Mouse (Mus musculus) C2C12 (cell line): ENCODE measurements around the gene Tmf1. TPM values are rescaled to one million over a fixed set of nuclear protein-coding genes. Genes with fewer than 3 reads are reported as not detected.
A peak's percentile ranks its signal among the peaks of the same experiment; 100 is the strongest.

Experiments used
- H3K27me3 ChIP-seq: one replicate; pipeline ENCODE4 v1.6.1; 2011; ENCODE audit not compliant: control insufficient read depth, insufficient read depth, insufficient read length
- H3K36me3 ChIP-seq: one replicate; pipeline ENCODE4 v1.6.1; 2011; ENCODE audit not compliant: control insufficient read depth, insufficient read depth
- H3K4me3 ChIP-seq: one replicate; pipeline ENCODE4 v1.5.1; 2011; ENCODE audit warnings: mild to moderate bottlenecking, control low read depth; ENCODE audit not compliant: poor library complexity, insufficient read depth, severe bottlenecking
- H3K79me2 ChIP-seq: one replicate; pipeline ENCODE4 v1.6.1; 2011; ENCODE audit not compliant: control insufficient read depth, insufficient read depth
- H3K79me3 ChIP-seq: one replicate; pipeline ENCODE4 v1.6.1; 2011; ENCODE audit warnings: low read depth, control low read depth
- H3ac ChIP-seq: one replicate; pipeline ENCODE3; 2011; ENCODE audit warnings: low read depth; ENCODE audit not compliant: control insufficient read depth, insufficient read length
- CEBPB ChIP-seq: IDR thresholded peaks from one replicate; pipeline ENCODE4 v1.6.1; 2011; ENCODE audit warnings: low read depth, mild to moderate bottlenecking, control low read depth, moderate library complexity
- CTCF ChIP-seq: IDR thresholded peaks from one replicate; pipeline ENCODE4 v1.5.1; 2011; ENCODE audit not compliant: control insufficient read depth, insufficient read depth, insufficient read length
- FOSL1 ChIP-seq: IDR thresholded peaks from one replicate; pipeline ENCODE4 v1.8.0; 2011; ENCODE audit warnings: mild to moderate bottlenecking, low read length; ENCODE audit not compliant: poor library complexity, insufficient read depth, severe bottlenecking
- MAX ChIP-seq: IDR thresholded peaks from one replicate; pipeline ENCODE4 v1.6.1; 2011; ENCODE audit warnings: mild to moderate bottlenecking, control low read depth
- MYOD1 ChIP-seq: IDR thresholded peaks from one replicate; pipeline ENCODE4 v1.6.1; 2011; ENCODE audit warnings: low read depth; ENCODE audit not compliant: control insufficient read depth, insufficient read length
- MYOG ChIP-seq: IDR thresholded peaks from one replicate; pipeline ENCODE4 v1.6.1; 2011; ENCODE audit not compliant: control insufficient read depth, insufficient read length; ENCODE audit errors: extremely low read depth
- USF1 ChIP-seq: IDR thresholded peaks from one replicate; pipeline ENCODE4 v1.6.1; 2011; ENCODE audit warnings: low read depth, mild to moderate bottlenecking, control low read depth, moderate library complexity
- long read RNA-seq, 2 experiments: library from polyadenylated mRNA; unstranded; transcript quantifications; one replicate each; pipeline ENCODE4 v2.0.0; 2019 to 2020
- polyA plus RNA-seq: library from polyadenylated mRNA; unstranded; fragments of >200 nt; fragmentation: generic; extraction: Trizol; gene quantifications from one replicate; pipeline ENCODE4 v1.2.1, GENCODE M21; 2012; ENCODE audit warnings: missing spikeins

The Tmf1 gene
- 6.4 TPM for polyA plus RNA-seq
- long read RNA-seq, experiment 1, partial matches to known transcripts = 7 of 58 reads
- long read RNA-seq, experiment 1, other reads (novel, unspliced or antisense) = 51 of 58 reads
- long read RNA-seq, experiment 2, full-length matches to known transcripts = 1 of 14 reads
- long read RNA-seq, experiment 2, partial matches to known transcripts = 11 of 14 reads
- long read RNA-seq, experiment 2, other reads (novel, unspliced or antisense) = 2 of 14 reads

- peak within 1 kb of the TSS; percentile 72 for H3ac ChIP-seq
- TF ChIP-seq MYOG = no peak
- TF ChIP-seq FOSL1 = no peak
- no peak for TF ChIP-seq CEBPB
- TF ChIP-seq MAX = peak; percentile 47
- peaks cover 35% of the 10 kb centered on the region for H3K36me3 ChIP-seq
- H3K79me2 ChIP-seq = peaks cover 51% of the 10 kb centered on the region
- H3K4me3 ChIP-seq = peak within 1 kb of the TSS; percentile 76
- no peaks in the 10 kb centered on the region for H3K27me3 ChIP-seq
- H3K79me3 ChIP-seq = peaks cover 45% of the 10 kb centered on the region
Measured at GRCm38 (mm10) chr6:97178491-97179366, at the start of gene Tmf1. Gene Tmf1, minus strand, starts transcription at chr6:97179122.

DNA sequence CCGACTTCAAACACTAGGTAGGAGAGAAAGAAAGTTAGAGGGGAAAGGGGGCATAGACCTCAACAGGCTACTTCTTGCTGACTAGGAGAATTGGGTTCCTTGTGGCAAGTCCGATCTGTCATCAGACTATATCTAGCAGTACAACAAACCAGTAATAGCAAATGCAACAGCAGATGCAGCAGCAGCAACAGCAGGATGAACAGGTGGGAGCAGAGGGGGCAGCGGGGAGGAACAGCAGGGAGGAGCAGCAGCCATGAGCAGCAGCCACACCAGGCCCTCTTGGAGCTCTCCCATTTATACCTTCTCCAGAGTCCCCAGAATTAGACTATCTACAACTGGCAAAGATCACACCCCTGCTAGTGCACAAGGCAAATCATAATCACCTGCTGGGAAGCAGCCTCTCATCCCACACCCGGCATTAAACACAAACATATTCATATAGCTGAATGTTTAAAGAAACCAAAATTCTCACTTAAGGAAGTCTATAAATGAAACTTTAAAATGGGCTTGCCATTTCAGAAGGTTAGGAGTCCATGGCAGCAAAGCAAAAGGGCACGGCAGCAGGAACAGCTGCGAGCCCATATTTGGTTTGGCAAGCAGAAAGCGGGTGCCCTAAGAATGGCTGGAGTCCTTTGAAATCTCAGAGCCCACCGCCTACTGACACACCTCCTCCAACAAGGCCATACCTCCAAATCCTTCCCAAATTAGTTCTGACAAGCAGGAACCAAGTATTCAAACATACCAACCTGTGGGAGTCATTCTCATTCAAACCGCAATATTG, 48.3 kb upstream of the Tmf1 start:
- TF ChIP-seq MAX (no peak), MYOD1 (no peak), FOSL1 (no peak), USF1 (no peak), CTCF (no peak), MYOG (no peak), CEBPB (no peak)
- no peaks in the 10 kb centered on the region for H3K27me3 ChIP-seq

GRCm38 (mm10) chr6:97226083-97226491, 47.2 kb upstream of the Tmf1 start:
- peaks cover 88% of the 10 kb centered on the region for H3K79me2 ChIP-seq
- no peak overlapping the region for H3K4me3 ChIP-seq

More for the DNA sequence above, 48.3 kb upstream of the Tmf1 start:
- Histone ChIP-seq H3K79me2 (peaks cover 77% of the 10 kb centered on the region), H3ac (no peak overlapping the region), H3K36me3 (peaks cover 72% of the 10 kb centered on the region), H3K4me3 (no peak overlapping the region), H3K79me3 (peaks cover 60% of the 10 kb centered on the region)

GRCm38 (mm10) chr6:97224505-97224904, 45.6 kb upstream of the Tmf1 start:
- H3K36me3 ChIP-seq = peaks cover 52% of the 10 kb centered on the region
- H3ac ChIP-seq = no peak overlapping the region
- H3K4me3 ChIP-seq = no peak overlapping the region
- H3K79me3 ChIP-seq = peaks cover 65% of the 10 kb centered on the region
- H3K79me2 ChIP-seq = peaks cover 98% of the 10 kb centered on the region
- TF ChIP-seq MYOG (no peak), FOSL1 (no peak), MAX (no peak), MYOD1 (no peak), USF1 (no peak), CTCF (no peak), CEBPB (no peak)
- H3K27me3 ChIP-seq = no peaks in the 10 kb centered on the region

More at GRCm38 (mm10) chr6:97226083-97226491, 47.2 kb upstream of the Tmf1 start:
- TF ChIP-seq FOSL1 (no peak), USF1 (no peak), CTCF (no peak), CEBPB (no peak), MAX (no peak), MYOD1 (no peak), MYOG (no peak)
- H3K27me3 ChIP-seq = no peaks in the 10 kb centered on the region
- peaks cover 60% of the 10 kb centered on the region for H3K36me3 ChIP-seq
- H3ac ChIP-seq = no peak overlapping the region
- peaks cover 65% of the 10 kb centered on the region for H3K79me3 ChIP-seq

DNA sequence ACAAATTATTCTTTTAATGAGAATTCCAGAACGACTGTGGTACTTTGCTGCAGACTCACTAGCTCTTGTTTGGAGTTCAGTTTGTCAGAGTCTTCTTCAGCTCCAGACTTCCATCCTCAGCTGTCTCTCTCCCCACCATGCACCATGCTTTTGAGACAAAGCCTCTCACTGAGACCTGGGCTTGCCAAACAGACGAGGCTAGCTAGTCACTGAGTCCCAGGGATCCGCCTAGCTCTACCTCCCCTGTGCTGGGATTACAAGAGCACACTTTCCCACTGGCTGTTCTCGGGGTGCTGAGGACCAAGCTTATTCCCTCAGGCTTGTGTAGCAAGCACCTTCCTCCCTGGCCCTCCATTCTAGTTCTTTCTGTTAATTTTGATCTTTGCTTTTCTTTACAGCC, 44.6 kb upstream of the Tmf1 start:
- Histone ChIP-seq H3K79me2 (peaks cover 98% of the 10 kb centered on the region), H3K4me3 (no peak overlapping the region), H3K27me3 (no peaks in the 10 kb centered on the region), H3K36me3 (peaks cover 54% of the 10 kb centered on the region), H3K79me3 (peaks cover 69% of the 10 kb centered on the region), H3ac (peak overlapping the region; percentile 70)
- TF ChIP-seq MAX = peak; percentile 19
- TF ChIP-seq MYOG = no peak
